Mouse (Mus musculus) CH12.LX (cell line): Measurements from ENCODE around the gene Chst13. TPM values are rescaled to one million over a fixed set of nuclear protein-coding genes. Genes with fewer than 3 reads are reported as not detected.

Source experiments
- polyA plus RNA-seq: library from polyadenylated mRNA; unstranded; fragments of >175 nt; gene quantifications from 2 replicates; pipeline ENCODE4 v1.2.1, GENCODE M21; 2012; ENCODE audit warnings: low read depth; ENCODE audit not compliant: insufficient read length
- total RNA-seq, 2 experiments: library from RNA; depleted of rRNA; stranded (reverse); fragments of 300-350 nt in 1 of 2; fragments of >200 nt in 1 of 2; gene quantifications; 2 replicates each; pipeline ENCODE4 v1.2.3; 2012 to 2014

The Chst13 gene
- total and polyA plus RNA-seq, 3 experiments = 0.13 TPM; not detected in 2

Other genes with a start within 250 kb of the Chst13 start
- gene Vmn1r49, start 246.7 kb downstream of the Chst13 start, total RNA-seq (2012; rRNA removed) = not detected in 2 replicates
- not detected in 2 replicates for gene Vmn1r49, start 246.7 kb downstream of the Chst13 start, total RNA-seq (2014; rRNA removed)
- gene Vmn1r49, start 246.7 kb downstream of the Chst13 start, polyA plus RNA-seq = not detected in 2 replicates
- not detected in 2 replicates for gene Vmn1r50, start 223.8 kb downstream of the Chst13 start, total RNA-seq (2012; rRNA removed)
- not detected in 2 replicates for gene Vmn1r50, start 223.8 kb downstream of the Chst13 start, total RNA-seq (2014; rRNA removed)
- gene Vmn1r50, start 223.8 kb downstream of the Chst13 start, polyA plus RNA-seq = not detected in 2 replicates
- not detected in 2 replicates for gene Vmn1r51, start 202.6 kb downstream of the Chst13 start, total RNA-seq (2012; rRNA removed)
- gene Vmn1r51, start 202.6 kb downstream of the Chst13 start, total RNA-seq (2014; rRNA removed) = not detected in 2 replicates
- gene Vmn1r51, start 202.6 kb downstream of the Chst13 start, polyA plus RNA-seq = not detected in 2 replicates
- gene Vmn1r52, start 150.4 kb downstream of the Chst13 start, total RNA-seq (2012; rRNA removed) = not detected in 2 replicates
- gene Vmn1r52, start 150.4 kb downstream of the Chst13 start, total RNA-seq (2014; rRNA removed) = not detected in 2 replicates
- not detected in 2 replicates for gene Vmn1r52, start 150.4 kb downstream of the Chst13 start, polyA plus RNA-seq
- not detected in 2 replicates for gene V1ra8, start 122.4 kb downstream of the Chst13 start, total RNA-seq (2012; rRNA removed)
- gene V1ra8, start 122.4 kb downstream of the Chst13 start, total RNA-seq (2014; rRNA removed) = not detected in 2 replicates
- gene V1ra8, start 122.4 kb downstream of the Chst13 start, polyA plus RNA-seq = not detected in 2 replicates
- not detected in 2 replicates for gene Vmn1r53, start 100.7 kb downstream of the Chst13 start, total RNA-seq (2012; rRNA removed)
- gene Vmn1r53, start 100.7 kb downstream of the Chst13 start, total RNA-seq (2014; rRNA removed) = not detected in 2 replicates
- not detected in 2 replicates for gene Vmn1r53, start 100.7 kb downstream of the Chst13 start, polyA plus RNA-seq
- gene Vmn1r54, start 78.9 kb downstream of the Chst13 start, total RNA-seq (2012; rRNA removed) = not detected in 2 replicates
- gene Vmn1r54, start 78.9 kb downstream of the Chst13 start, total RNA-seq (2014; rRNA removed) = not detected in 2 replicates
- gene Vmn1r54, start 78.9 kb downstream of the Chst13 start, polyA plus RNA-seq = not detected in 2 replicates
- not detected in 2 replicates for gene BC048671, start 24.0 kb downstream of the Chst13 start, total RNA-seq (2012; rRNA removed)
- not detected in 2 replicates for gene BC048671, start 24.0 kb downstream of the Chst13 start, total RNA-seq (2014; rRNA removed)
- not detected in 2 replicates for gene BC048671, start 24.0 kb downstream of the Chst13 start, polyA plus RNA-seq
- not detected in 2 replicates for gene Uroc1, start 8.1 kb upstream of the Chst13 start, total RNA-seq (2012; rRNA removed)
- not detected in 2 replicates for gene Uroc1, start 8.1 kb upstream of the Chst13 start, total RNA-seq (2014; rRNA removed)
- not detected in 2 replicates for gene Uroc1, start 8.1 kb upstream of the Chst13 start, polyA plus RNA-seq
- gene Zxdc, start 44.3 kb upstream of the Chst13 start, total RNA-seq (2012; rRNA removed) = 6.9 and 8.3 TPM in 2 replicates
- gene Zxdc, start 44.3 kb upstream of the Chst13 start, total RNA-seq (2014; rRNA removed) = 4.3 and 4.7 TPM in 2 replicates
- gene Zxdc, start 44.3 kb upstream of the Chst13 start, polyA plus RNA-seq = 5.2 and 5.4 TPM in 2 replicates
- not detected in 2 replicates for gene Cfap100, start 103.6 kb upstream of the Chst13 start, total RNA-seq (2012; rRNA removed)
- gene Cfap100, start 103.6 kb upstream of the Chst13 start, total RNA-seq (2014; rRNA removed) = not detected in 2 replicates
- 0.10 TPM in 1 of 2 replicates, not detected in the other for gene Cfap100, start 103.6 kb upstream of the Chst13 start, polyA plus RNA-seq
- not detected in 2 replicates for gene Klf15, start 137.4 kb upstream of the Chst13 start, total RNA-seq (2012; rRNA removed)
- not detected in 2 replicates for gene Klf15, start 137.4 kb upstream of the Chst13 start, total RNA-seq (2014; rRNA removed)
- gene Klf15, start 137.4 kb upstream of the Chst13 start, polyA plus RNA-seq = not detected in 2 replicates
- gene Aldh1l1, start 161.2 kb upstream of the Chst13 start, total RNA-seq (2012; rRNA removed) = 0.08 and 0.13 TPM in 2 replicates
- 0.07 and 0.11 TPM in 2 replicates for gene Aldh1l1, start 161.2 kb upstream of the Chst13 start, total RNA-seq (2014; rRNA removed)
- gene Aldh1l1, start 161.2 kb upstream of the Chst13 start, polyA plus RNA-seq = not detected in 2 replicates